Mouse (Mus musculus) liver, adult (tissue): ENCODE measurements around the gene Aph1c.

Experiments used
- GATA4 ChIP-seq: IDR thresholded peaks from 2 replicates; pipeline ENCODE4 v1.6.1; 2014; ENCODE audit warnings: mild to moderate bottlenecking, low read length; ENCODE audit not compliant: insufficient replicate concordance

Gene Aph1c

GRCm38 (mm10) chr9:66855865-66856264 lies 21.3 kb upstream of the Aph1c start:
- TF ChIP-seq GATA4 = no peak

GRCm38 (mm10) chr9:66852592-66852991 lies 18.1 kb upstream of the Aph1c start:
- TF ChIP-seq GATA4 = no peak

- TF ChIP-seq GATA4 = no peak
Measured at GRCm38 (mm10) chr9:66850966-66851365, 16.4 kb upstream of the Aph1c start.

- no peak for TF ChIP-seq GATA4
Measured at GRCm38 (mm10) chr9:66846822-66847221, 12.3 kb upstream of the Aph1c start.

- no peak for TF ChIP-seq GATA4
Measured at GRCm38 (mm10) chr9:66835097-66835480, 563 bp upstream of the Aph1c start.

GRCm38 (mm10) chr9:66833851-66834250 lies 675 bp downstream of the Aph1c start:
- TF ChIP-seq GATA4 = no peak

- no peak for TF ChIP-seq GATA4
Measured at GRCm38 (mm10) chr9:66832366-66832908, 2.1 kb downstream of the Aph1c start.

- TF ChIP-seq GATA4 = no peak
Measured at GRCm38 (mm10) chr9:66825990-66826389, 8.5 kb downstream of the Aph1c start.

- no peak for TF ChIP-seq GATA4
Measured at GRCm38 (mm10) chr9:66820996-66821395, 13.5 kb downstream of the Aph1c start.

GRCm38 (mm10) chr9:66813392-66813791 lies 21.1 kb downstream of the Aph1c start:
- no peak for TF ChIP-seq GATA4

GRCm38 (mm10) chr9:66801947-66802346 lies 32.6 kb downstream of the Aph1c start:
- no peak for TF ChIP-seq GATA4

GRCm38 (mm10) chr9:66796739-66797138 lies 37.8 kb downstream of the Aph1c start, which contains the start of gene Gm10647:
Gene Gm10647 (plus strand): TSS chr9:66797039.
- TF ChIP-seq GATA4 = no peak

- TF ChIP-seq GATA4 = no peak
Measured at GRCm38 (mm10) chr9:66795464-66796324, 38.8 kb downstream of the Aph1c start, which contains the start of gene Aph1b. Gene Aph1b (minus strand): TSS chr9:66795490.

GRCm38 (mm10) chr9:66794629-66795463 lies 39.7 kb downstream of the Aph1c start:
- TF ChIP-seq GATA4 = no peak

- no peak for TF ChIP-seq GATA4
Measured at GRCm38 (mm10) chr9:66787821-66788220, 46.7 kb downstream of the Aph1c start.
